Mouse (Mus musculus) liver, postnatal 0 days (tissue): Measurements from ENCODE around the gene Polr2m.

ENCODE experiments used
- CTCF ChIP-seq: sonication (generic); IDR thresholded peaks from 2 replicates; pipeline ENCODE4 v1.5.1; 2016; ENCODE audit warnings: antibody characterized with exemption, low read depth
- EP300 ChIP-seq: IDR thresholded peaks from 2 replicates; pipeline ENCODE4 v1.6.1; 2016; ENCODE audit warnings: antibody characterized with exemption, low read depth, mild to moderate bottlenecking

- TF ChIP-seq CTCF: no peak
- TF ChIP-seq EP300: no peak
Measured at GRCm38 (mm10) chr9:71535036-71535435, 49.3 kb upstream of the Polr2m start.
